Mouse (Mus musculus) erythroid progenitor cell, adult 5-6 weeks (primary cell): ENCODE data around the gene Mfsd9. TPM values are rescaled to one million over a fixed set of nuclear protein-coding genes. Genes with fewer than 3 reads are reported as not detected.

Experiments
- ATAC-seq: replicated peaks from 2 replicates; pipeline ENCODE4 v1.8.0; 2016; ENCODE audit warnings: moderate number of reproducible peaks, mild to moderate bottlenecking, moderate TSS enrichment, inconsistent platforms; ENCODE audit not compliant: poor library complexity, low FRiP score, severe bottlenecking
- total RNA-seq, 2 experiments: library from RNA; stranded (forward) in 1 of 2; stranded (reverse) in 1 of 2; fragments of 150-400 nt in 1 of 2; fragments of 186-747, 209-891 nt in 1 of 2; gene quantifications; 2 replicates each; pipeline versions ENCODE4 v1.2.3 to v1.2.4; 2015 to 2017; ENCODE audit warnings: low replicate concordance in 2 of 2

Mfsd9 gene
- total RNA-seq (2015; ENCODE audit: low replicate concordance) (0.42 and 1.8 TPM in 2 replicates), total RNA-seq (2017; ENCODE audit: low replicate concordance) (1.9 TPM in 1 of 2 replicates, not detected in the other)

DNA sequence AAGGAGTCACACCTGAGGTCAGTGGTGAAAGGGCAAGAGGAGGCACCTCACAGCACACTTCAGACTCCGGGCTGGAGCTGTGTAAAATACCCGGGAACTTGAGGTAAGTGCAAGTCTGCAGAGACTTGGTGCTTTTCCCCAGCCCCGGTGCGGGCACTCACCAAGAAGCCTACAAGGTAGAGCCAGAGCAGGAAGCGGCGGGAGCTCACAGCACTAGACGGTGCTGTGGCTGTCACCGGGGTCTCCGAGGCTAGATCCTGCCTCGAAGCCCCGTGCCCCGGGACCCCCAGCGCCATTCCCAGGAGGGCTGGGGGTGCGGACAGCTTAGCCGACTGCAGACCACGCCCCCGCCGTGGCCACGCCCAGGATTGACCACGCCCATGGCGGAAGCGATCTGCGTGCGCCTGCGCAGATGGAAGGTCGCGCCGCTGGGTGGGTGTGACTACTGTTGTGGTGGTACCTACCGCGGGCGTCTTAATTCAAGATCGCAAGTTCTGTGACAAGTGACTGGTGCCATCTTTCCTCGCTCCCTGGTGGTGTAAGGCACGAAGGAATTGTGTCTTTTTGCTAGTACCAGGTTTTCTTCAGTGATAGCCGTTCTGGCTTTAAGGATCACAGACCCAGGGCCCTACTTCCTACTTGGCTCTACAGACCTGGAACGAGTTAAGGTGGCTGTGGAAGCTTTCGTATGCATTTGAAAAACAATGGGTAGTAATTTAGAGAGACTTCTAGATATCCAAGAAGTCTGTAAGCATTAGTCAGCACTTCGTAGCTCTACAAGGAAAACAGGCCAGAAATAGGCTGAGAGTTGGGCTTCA lies at the start of gene Mfsd9:
Gene Mfsd9, minus strand, starts transcription at position 364 of the 818 bp plus-strand sequence.
- peak; percentile 96 for ATAC-seq

DNA sequence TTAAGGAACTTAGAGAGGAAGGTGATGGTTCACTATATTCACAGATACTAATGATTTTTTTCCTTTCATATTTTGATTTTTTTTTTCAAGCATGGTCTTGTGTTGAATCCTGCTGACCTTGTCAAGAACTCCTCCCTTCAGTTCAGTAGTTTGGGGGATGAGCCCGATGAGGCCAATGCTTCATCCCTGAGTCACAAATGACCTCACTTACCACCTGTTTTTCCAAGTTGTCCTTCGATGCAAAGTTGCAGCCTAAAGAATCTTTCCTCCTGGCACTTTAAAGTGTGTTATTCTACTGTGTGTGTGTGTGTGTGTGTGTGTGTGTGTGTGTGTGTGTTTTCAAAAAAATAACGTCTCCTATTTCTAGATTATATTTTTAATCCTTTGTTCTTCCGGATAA lies 45.0 kb upstream of the Mfsd9 start:
- ATAC-seq, result no peak

GRCm38 (mm10) chr1:40830712-40831507 lies 40.4 kb upstream of the Mfsd9 start:
- no peak for ATAC-seq

- no peak for ATAC-seq
These were observed 38.9 kb upstream of the Mfsd9 start for GRCm38 (mm10) chr1:40829213-40829914.

- ATAC-seq, result no peak
These were observed 35.3 kb upstream of the Mfsd9 start for GRCm38 (mm10) chr1:40825826-40826225.

- ATAC-seq, result no peak
These were observed 34.4 kb upstream of the Mfsd9 start for GRCm38 (mm10) chr1:40824936-40825335.

DNA sequence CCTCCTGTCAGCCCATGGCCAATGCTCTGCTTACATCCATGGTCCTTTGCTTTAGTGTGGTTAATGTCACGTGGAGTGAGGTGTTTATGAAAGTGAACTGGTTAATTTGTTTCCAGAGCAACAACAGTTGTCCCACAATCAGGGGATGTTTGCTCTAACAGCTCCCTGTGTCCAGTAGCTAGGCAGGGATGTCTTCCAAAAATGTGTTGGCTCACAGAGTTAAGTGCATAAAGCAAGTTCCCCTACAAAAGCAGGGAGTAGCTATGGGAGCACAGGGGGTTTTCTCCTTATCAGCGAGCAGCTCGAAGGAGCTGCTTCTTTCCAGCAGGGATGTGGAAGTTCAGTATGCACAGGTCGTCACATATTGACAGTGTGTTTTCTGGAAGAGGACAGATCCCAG lies 34.0 kb upstream of the Mfsd9 start:
- no peak for ATAC-seq

- ATAC-seq, result no peak
These were observed 24.8 kb upstream of the Mfsd9 start for GRCm38 (mm10) chr1:40815071-40815845.

- ATAC-seq, result no peak
These were observed 18.2 kb upstream of the Mfsd9 start for GRCm38 (mm10) chr1:40808643-40809042.

DNA sequence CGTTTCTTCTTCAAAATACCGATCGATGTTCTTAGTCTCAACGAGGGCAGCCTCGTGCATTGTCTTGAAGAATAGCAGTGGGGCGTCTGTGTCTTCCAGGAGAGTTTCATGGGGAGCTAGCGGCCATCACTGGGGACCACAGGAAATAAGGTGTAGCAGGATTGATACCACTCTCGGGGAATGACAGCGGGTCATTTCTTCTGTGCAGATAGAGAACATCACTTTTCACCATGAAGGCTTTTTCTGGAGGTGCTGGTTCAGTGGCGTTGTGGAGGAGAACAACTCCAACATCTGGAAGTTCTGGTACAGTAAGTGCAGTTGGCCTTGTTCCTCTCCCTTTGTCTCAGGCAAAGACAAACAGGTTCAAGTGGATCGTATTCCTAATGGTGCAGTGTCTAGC lies 15.4 kb upstream of the Mfsd9 start:
- no peak for ATAC-seq

- no peak for ATAC-seq
These were observed 14.9 kb upstream of the Mfsd9 start, which contains the start of gene Tmem182 for GRCm38 (mm10) chr1:40805351-40805750. TSS of gene Tmem182 (plus strand) at chr1:40805601.

DNA sequence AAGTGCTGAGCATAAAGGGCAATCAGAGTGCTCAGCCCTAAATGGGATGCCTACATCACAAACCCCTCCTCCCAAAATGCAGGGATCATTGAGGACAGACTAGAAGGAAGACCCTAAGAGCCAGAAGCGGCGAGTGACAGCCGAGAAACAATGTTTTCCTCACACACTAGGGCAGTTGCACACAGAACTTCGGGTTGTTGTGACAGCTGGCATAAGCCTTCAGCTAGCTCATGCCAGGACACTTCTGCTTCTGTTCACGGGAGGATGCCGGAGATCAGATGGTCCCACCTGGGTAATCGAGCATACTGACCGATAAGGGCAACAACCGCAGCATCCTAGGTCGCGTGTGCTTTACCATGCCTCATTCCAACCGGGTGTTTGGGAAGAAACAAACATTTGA lies 13.6 kb upstream of the Mfsd9 start:
- ATAC-seq, result no peak

- no peak for ATAC-seq
These were observed 12.3 kb upstream of the Mfsd9 start for GRCm38 (mm10) chr1:40802759-40803158.

DNA sequence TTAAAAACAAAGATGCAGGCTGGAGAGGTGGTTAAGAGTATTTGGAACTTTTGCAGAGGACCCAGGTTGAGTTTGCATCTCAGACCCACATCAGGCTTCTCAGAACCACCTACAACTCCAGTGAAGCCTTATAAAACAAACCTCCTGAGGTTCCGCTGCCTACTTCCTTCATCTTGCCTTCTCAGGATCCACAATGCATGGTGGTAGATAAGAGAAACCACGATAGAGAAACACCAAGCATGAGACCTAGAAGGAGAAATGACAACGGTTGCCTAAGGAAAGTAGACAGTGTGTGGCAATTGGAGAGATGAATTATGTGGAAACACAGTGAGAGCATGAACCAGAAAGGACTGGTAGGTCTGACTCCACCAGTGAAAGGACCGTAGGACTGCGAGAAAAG lies 10.4 kb upstream of the Mfsd9 start:
- ATAC-seq, result no peak

- ATAC-seq, result no peak
These were observed 8.6 kb upstream of the Mfsd9 start for GRCm38 (mm10) chr1:40799121-40799520.

- ATAC-seq, result peak; percentile 83
These were observed 6.9 kb upstream of the Mfsd9 start for GRCm38 (mm10) chr1:40797348-40797747.

DNA sequence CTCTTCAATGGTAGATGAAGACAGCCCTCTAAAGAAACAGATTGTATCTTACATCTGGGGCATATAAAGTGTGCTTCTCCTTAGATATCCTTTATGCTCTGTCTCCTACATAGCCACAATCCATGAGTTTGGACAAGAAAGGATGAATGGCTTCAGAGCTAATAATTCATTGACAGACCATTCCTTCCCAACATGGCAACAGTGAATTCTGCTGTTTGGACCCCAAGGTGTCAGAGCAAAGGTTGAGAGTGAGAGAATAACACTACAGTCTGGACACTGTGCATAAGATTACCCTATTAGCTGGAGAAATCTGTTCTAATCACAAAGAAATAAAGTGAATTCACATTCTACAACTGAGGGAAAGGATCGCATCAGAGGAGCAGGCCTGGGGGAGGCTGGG lies 5.0 kb upstream of the Mfsd9 start:
- no peak for ATAC-seq

GRCm38 (mm10) chr1:40789666-40790233 lies 737 bp downstream of the Mfsd9 start:
- 0 out of 2 replicates have a peak, but pooled peaks have one; percentile 4 for ATAC-seq

GRCm38 (mm10) chr1:40788956-40789355 lies 1.5 kb downstream of the Mfsd9 start:
- no peak for ATAC-seq
